Mouse (Mus musculus): ENCODE measurements around the gene Sertad1.
A peak's percentile ranks its signal among the peaks of the same experiment; 100 is the strongest.

Sertad1 gene

DNA sequence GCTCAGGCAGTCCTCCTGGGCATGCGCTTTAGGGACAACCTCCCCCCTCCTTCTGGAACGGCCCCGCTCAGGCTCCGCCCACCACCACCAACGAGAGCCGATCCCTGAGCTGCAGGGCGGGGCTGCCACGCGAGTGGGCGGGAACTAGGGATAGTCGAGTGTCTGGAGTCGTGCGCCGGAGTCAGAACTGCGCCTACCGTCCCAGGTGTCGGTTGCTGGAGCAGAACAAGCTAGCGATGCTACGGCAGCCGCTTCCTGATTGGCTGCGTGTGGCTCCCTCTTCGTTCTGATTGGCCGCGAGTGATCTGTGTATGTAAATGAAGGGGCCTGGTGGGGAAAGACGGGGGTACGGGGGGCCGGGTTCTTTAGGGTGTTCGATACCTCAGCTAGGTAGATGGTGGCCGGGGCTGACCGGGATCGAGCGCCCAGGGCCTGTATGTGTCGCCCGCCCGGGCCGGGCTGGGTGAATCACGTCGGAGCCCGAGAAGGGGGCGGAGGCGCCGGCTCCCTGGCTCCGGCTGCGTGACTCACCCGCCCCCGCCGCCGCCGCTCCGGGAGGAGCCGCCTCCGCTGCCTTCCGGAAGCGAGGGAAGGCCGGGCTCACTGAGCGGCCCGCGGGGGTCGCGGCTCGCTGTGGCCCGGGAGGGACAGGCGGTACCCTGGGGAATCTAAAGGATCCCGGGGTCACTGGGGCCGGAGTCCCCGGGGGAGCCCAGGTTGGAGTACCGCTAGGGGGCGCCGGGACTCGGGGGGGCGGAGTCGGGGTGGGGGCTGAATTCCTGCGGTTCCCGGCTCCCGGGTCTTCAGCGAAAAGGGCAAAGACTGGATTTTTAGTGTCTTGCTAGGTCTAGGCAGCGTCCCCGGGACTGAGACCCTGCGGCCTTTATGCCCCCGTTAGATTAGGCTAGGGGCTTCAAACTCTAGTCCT is at the start of gene Sertad1:
TSS of gene Sertad1 (plus strand) at position 141 of the 928 bp plus-strand sequence.
- peak; percentile 100 for DNase-seq (ENCODE audit: low spot score)

DNA sequence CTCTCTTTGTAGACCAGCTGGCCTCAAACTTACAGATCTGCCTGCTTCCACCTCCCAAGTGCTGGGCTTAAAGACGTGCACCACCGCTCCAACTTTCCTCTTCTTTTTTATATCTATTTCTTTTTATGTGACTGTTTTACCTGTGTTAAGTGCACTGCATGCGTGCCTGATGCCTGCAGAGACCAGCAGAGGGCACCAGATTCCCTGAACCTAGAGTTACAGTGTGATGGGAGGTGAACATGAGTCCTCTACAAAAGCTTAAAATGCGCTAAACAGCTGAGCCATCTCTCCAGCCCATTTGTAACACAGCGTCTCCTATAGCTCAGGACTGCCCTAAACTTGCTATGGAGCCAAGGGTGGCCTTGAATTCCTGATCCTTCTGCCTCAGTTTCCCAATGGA is 49.2 kb upstream of the Sertad1 start:
- DNase-seq (ENCODE audit: low spot score), result peak; percentile 30

DNA sequence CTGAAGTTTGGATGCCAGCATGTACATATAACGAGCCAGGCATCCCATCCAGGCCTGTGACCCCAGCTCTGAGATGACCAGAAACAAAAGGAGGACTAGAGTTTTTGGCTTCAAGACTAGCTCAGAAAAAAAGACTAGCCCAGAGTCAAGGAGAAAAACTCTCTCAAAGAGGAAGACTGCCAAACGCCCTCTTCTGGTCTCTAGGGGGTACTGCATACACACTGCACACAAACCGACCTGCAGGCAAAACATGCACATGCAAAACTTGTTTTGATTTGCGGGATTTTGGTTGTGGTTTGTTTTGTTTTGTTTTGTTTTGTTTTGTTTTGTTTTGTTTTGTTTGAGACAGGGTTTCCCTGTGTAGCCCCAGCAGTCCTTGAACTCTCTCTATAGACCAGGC is 46.7 kb upstream of the Sertad1 start:
- no peak for DNase-seq (ENCODE audit: low spot score)

DNA sequence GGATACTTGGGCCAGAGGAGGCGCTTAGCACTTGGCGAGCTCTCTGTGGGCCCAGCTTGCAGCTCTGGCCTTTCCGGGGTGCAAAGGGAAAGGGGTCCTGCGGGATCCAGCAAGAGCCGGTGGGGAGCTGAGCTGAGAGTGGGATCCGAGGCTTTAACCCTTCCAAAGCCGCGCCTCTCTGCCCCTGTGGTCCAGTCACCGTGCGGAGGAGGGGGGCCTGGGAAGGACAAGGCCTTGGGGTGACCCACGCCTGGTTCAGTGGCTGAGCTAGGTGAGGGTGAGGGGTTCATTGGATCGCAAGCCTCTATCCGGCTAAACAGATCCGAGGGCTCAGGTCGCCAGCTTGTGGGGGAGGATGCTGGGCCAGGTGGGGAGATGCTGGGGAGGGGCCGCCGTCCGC is 40.7 kb upstream of the Sertad1 start:
- DNase-seq (ENCODE audit: low spot score), result no peak

DNA sequence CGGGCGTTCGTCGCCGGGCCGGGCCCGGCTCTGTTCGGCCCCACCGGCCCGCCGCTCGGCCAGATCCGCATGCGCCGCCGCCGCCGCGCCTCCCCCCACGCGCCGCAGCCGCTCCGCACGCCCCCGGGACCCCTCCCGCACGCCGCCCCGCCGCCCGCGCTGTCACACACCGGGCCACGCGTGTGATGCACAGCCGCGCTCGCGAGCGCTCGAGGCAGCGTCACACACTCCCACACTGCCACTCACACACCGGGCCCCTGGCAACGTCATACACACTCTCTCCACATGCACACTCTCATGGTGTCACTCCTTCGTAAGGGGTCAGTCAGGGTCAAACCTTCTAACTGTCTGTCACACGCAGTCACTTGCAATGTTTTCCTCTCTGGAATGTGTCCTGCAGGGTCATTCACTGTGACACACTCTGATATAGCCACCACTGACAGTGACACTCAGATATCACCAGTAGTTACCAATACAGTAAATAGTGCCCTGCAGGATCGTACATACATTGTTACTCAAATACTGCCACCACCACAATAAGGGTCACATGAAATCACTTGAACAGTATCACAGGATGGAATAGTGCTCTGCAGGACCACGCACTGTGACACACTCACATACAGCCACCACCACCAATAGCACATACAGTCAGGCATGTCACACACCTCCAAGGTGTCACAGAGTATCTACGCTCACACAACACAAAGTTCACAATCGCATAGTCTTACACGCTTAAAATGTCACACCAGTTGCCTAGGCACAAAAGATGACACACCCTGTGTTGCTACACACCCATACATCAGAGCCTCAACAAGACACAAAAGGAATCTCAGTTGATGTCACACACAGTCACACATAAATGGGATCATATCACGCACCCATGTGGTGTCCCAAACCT is 39.9 kb upstream of the Sertad1 start:
- DNase-seq (ENCODE audit: low spot score), result peak; percentile 34

DNA sequence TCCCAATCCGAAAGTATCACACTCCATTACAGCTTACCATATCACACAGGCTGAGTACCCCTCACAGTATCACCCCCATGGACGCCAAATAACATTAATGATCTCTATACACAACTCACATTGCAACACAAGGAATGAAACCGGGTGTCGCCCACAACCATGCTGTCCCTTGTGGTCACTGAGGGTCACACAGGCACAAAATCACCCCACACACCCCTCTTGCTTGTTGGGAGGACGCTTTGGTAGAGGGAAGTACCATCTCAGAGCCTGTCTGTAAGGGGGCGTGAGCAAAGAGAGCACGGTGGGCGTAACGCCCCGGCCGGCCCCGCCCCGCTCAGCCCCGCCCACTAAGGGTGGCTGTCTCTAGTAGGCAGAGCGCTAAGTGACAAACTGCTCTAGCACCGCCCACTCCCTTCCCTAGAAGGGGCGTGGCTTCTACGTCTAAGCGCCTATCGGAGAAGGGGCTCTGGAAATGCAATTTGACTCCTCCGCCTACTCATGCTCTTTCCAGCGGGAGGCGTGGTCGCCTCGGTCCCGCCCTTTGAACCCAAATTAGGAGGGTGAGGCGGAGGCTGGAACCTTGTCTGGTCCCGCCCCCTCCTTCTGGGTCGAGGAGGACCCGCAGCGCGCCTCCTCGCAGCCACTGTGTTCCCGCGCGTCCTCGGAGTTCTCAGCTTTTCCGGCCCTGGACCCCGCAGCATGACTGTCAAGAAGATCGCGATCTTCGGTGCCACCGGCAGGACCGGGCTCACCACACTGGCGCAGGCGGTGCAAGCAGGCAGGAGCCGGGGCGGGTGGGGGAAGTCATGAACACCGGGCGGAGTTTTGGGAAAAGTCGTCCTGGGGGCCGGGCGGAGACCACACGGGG is 39.1 kb upstream of the Sertad1 start, which contains the start of the genes Sptbn4 and Blvrb:
TSS of gene Sptbn4 (minus strand) at position 268 of the 868 bp plus-strand sequence.
TSS of gene Blvrb (plus strand) at position 560 of the 868 bp plus-strand sequence.
- DNase-seq (ENCODE audit: low spot score), result peak; percentile 97

DNA sequence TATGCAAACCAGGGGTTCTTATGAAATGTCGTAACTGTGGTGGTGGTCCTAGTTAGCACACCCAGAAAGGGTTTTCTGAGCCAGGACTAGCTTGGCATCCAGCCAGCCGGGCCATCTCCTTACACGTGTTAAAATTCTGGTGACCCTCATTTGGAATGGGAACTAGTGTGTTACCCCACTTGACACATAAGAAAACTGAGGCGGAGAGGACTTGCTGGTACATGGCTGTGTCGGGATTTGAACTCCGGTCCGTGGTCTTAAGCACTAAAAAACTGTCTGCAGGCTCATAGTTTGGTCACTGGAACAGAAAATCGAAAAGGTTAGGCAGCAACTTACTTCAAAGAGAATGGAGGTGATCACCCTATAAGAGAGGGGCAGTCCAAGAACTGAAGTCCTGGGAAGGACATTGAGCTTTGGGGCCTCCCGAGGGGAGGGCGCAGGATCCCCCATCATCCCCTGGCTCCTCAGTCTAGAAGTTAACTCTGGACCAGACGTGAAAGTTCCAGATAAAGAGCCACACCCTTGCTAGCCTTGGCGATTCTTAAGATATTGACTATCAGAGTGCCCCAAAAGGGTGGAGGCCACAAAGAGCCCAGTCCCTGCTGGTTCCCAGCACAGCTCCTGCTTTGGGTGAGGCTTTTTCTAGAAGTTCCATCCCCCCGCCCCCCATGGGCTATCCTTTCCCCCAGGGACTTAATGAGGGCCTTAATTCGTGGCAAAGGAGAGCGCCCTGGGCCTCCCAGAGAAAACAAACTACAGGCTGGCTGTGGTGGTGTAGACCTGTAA is 38.1 kb upstream of the Sertad1 start:
- DNase-seq (ENCODE audit: low spot score), result no peak

DNA sequence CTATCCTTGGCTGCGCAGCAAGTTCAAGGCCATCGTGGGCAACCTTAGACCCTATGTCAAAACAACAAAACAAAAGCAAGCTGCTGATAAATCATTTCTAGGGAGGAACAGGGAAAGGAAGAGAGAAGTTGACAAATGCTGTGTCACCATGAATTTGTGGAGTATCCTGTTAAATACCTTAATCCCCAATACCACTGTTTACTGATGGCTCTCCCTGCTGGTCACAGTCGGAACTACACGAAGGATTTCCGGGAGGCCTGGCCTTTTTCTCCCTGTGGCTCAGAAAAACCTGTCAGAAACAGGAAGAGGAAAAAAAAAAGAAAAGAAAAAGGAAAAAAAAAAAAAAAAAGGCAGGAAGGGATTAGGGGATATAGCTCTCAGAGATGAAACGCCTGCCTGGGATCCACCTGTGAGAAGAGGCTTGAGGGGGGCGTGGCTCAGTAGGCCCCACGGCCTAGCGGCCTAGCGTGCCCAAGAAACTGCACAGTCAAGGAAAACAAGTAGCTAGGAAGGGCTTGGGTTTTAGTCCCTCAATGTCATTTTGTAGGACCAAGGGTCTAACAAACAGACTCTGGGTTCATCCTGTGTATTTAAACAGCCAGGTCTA is 37.4 kb upstream of the Sertad1 start:
- peak; percentile 19 for DNase-seq (ENCODE audit: low spot score)

DNA sequence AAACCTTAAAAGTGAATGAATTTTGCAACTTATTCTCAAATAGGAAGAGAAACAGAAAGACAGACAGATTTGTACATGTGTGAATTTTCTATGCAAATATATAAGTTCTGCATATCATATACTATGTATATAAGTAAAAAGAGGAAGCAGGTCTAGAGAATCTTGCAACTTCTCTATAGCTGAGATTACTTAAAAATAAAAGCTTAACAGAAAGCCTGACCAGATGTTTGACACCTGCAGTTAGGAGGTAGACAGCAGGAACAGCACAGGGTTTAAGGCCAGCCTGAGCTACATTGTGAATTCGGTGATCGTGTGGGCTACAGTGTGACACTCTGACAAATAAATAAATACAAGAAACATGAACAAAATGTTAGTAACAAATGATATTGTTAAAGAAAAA is 35.4 kb upstream of the Sertad1 start:
- DNase-seq (ENCODE audit: low spot score), result no peak

DNA sequence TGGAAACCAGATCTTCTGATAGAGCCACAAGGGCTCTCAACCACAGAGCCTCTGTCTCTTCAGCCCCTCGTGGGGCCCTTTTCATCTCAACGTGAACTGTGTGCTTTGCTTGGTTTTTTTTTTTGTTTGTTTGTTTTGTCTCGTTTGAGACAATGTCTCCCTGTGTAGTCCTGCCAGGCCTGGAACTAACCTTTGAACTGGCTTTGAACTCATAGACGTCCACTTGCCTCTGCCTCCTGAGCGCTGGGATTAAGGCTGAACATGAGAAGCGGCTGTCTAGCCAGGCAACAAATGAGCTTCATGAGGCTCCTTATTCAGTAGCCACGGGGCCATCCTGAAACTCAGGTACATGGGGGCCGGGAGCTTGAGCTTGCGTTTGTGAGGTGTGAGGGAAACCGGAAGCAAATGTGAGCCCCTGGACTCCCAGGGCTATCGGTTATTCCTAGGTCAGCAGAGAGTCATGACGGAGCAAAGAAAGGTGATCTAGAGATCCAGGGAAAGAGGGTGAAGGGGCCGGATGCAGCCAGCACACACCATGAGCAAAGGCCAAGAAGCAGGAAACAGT is 34.4 kb upstream of the Sertad1 start:
- no peak for DNase-seq (ENCODE audit: low spot score)

DNA sequence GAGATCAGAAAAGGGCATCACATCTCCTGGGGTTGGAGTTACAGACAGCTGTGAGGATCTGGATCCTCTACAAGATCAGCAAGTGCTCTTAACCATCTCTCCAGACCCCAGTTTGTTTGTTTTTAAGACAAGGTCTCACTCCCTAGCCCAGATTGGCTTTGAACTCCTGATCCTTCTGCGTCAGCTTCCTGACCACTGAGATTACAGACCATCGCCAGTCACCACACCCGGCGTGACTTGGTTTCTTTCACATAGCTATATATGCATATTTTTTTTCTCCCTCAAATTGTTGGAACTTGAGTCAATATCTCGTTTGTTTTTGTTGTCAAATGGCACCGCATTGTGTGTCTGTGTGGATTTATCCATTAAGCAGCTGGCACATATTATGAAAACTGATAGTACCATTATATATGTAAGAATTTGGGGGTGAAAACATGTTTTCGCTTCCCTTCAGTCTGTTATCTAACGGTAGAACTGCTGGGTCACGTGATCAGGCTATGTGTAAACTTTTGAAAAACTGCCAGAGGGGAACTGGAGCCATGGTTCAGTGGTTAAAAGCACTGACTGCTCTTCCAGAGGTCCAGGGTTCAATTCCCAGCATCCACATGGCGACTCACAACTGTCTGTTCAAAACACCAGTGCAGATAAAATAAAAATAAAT is 32.1 kb upstream of the Sertad1 start:
- DNase-seq (ENCODE audit: low spot score), result no peak

DNA sequence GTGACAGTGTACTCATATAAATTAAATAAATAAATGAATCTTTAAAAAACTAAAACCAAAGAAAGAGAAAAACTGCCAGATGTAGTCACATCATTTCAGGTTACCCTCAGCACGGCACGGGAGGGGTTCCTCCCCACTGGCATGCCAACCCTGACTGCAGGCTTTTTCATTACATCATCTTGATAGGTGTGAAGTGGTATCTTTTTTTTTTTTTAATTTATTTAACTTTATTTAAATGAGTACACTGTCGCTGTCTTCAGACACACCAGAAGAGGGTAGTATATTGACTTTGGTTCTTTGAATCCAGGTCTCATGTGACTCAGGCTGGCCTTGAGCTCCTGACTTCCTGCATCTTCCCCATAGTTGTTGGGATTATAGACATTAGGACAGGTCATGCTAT is 31.4 kb upstream of the Sertad1 start:
- DNase-seq (ENCODE audit: low spot score), result no peak

DNA sequence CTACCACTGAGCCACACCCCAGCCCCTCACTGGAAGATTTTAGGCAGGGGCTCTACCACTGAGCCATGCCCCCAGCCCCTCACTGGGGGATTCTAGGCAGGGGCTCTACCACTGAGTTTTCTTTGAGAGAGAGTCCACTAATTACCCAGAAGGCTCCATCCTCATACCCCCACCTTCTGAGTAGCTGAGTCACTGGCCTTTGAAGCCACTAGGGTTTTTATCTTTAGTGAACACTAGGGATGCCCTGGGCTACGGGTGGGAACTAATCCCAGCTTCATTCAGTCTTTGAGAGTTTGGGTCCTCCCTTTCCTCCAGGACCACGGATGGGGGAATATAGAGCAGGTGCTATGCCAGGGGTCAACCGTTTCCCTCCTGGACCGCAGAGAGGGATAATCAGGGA is 28.1 kb upstream of the Sertad1 start:
- no peak for DNase-seq (ENCODE audit: low spot score)

DNA sequence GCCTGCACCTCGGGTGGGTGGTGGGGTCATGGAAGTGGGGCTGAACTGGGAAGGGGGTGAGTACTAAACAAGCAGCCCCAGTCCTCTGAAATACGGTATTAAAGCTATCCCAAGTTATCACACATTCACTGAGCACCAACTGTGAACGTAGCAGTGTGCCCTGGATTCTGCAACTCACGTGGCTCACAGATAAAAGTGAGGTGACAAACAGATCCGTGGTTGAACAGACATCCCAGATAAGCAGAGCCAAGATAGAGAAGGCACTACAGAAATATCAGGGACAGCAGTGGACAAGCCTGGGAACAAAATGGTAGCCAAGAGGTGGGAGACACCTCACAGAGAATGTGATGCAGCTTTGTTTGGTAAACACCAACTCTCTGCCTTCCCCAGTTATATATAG is 27.1 kb upstream of the Sertad1 start:
- DNase-seq (ENCODE audit: low spot score), result no peak

DNA sequence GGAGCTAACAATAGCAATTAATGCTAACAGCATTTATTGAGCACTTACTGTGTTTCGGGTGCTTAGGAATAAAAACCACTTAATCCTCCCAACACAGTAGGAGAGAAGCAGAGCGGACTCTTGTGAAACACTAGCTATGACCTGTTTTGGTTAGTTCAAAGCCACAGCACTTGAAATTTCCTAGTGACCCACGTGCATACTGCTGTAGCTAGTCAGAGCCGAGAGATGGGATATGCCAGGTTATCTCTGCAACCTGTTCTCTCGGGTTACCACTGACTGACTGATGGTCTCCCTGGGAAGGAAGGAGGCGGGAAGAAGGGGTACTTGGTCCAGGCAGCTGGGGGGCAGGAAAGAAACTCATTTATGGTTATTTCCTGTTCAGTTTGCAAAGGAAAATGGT is 26.2 kb upstream of the Sertad1 start:
- DNase-seq (ENCODE audit: low spot score), result no peak

DNA sequence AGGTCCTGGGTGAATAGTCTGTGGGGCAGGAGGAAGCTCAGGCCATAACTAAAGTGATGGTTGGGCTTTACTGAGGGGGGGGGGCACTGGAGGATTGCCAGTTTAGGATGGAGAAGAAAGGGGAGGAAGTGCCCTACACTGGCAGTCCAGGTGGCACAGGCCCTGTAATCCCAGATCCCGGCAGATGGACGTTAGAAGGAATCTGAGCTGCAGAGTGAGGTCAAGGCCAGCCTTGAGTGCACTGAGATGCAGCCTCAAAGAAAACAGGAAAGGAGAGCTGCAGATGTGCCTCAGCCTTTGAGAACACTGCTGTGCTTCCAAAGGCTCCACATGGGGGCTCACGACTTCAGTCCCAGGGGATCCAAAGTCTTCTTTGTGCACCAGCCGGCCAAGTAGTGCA is 19.1 kb upstream of the Sertad1 start:
- no peak for DNase-seq (ENCODE audit: low spot score)

DNA sequence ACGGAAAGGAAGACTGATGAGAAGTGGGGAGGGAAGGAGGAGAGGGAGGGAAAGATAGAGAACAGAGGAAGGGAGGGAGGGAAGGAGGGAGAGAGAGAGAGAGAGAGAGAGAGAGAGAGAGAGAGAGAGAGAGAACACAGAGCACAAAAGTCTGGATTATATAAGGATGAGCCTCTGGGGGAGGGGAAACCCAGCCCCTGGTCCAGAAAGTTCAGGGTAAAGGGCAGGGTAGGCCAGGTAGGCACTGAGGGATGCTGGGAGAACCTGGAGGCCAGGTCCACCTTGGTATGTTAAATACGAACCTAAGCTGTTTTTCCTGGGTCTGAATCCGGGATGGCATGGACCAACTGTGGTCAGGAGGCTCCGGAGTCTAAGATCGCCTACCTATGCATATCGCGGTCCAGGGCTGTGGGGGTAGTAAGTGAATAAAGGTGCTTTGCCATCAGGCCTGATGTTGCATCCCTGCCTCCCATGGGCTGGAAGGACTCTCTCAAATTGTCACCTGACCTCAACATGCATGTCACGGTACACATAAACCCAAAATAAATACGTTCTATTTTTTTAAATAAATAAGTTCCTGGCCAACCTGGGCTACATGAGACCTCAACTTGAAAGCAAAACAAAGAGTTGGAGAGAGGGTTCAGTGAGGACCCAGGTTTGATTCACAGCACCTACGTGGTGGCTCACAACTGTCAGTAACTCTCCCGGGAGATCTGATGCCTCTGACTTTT is 15.2 kb upstream of the Sertad1 start:
- DNase-seq (ENCODE audit: low spot score), result no peak

DNA sequence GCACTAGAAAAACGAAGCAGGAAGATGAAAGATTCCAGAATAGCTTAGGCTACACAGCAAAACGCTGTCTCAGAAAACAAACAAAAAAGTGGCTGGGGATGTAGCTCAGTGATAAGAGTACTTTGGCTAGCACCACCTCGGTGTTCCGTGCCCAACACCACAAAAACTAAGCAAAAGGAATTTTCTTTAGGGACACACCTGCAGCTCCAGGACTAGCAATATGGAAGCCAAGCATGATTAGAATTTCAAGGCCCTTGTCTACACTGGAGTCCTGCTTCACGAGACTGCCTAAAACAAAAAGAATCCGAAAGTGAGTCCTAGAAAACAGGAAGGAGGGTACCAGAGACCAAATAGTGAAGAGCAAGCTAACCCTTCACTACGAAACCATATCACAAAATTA is 14.1 kb upstream of the Sertad1 start:
- no peak for DNase-seq (ENCODE audit: low spot score)
